Mouse (Mus musculus) testis, postnatal 10 days (tissue): Measurements from ENCODE around the gene Btbd35f20.
"Not testable (repeated sequence)": the region's sequence is repeated elsewhere in the genome, so short reads cannot be mapped to it uniquely, and the experiment has no call there.

ENCODE experiments used
- DNase-seq: peaks from one replicate; pipeline ENCODE4 v3.0.0; 2021; ENCODE audit warnings: low spot score

Gene Btbd35f20

DNA sequence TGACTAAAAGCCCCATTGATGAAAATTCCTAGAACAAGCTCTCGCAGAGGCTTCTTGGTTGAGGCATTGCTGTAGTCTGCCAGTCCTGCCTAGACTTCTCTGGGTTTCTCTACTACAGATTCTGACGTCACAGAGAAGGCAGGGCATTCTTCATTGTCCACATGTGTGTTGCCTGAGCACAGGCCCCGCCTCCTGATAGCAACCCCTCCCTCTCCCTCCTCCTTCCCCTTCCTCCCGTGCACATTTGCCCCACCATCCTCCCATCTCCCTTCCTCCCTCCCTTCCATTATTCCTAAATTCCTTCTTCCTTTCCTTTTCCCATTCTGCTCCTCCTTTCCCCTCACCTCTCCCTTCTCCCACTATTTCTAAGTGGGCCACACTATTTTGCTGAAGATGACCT, at the start of gene Btbd35f20:
TSS of gene Btbd35f20 (minus strand) at position 101 of the 400 bp plus-strand sequence.
- not testable (repeated sequence) for DNase-seq
